24 mouse cellular contexts compared by ENCODE assay signal in genomic region chr13:79340459-79340858, GRCm38 (mm10).
DNase-seq lines count a peak whose midpoint lies in the region; ATAC-seq and TF ChIP-seq lines count a peak whose summit lies in the region.
"Had no signal": no experiment of that assay in that cellular context is flagged by ENCODE, and none has a peak within 500 bp of the region (broad histone marks: within the 10 kb centered on the region; RNA-seq: fewer than 3 reads in every experiment).

No protein-coding gene starts in this region.

- ATAC-seq in embryonic facial prominence, embryonic 14.5 days (ENCODE audit: low read depth), result no peak
- 0 out of 2 replicates have a peak, but pooled peaks have one; percentile 39 for ATAC-seq in midbrain, embryonic 12.5 days (ENCODE audit: low FRiP score, low read depth)
- no peak for ATAC-seq in midbrain, embryonic 13.5 days
- ATAC-seq: CD4-positive, CD25-positive, alpha-beta regulatory T cell, adult 4 months; hindbrain, postnatal 0 days had no signal

- 80% methylated on average over 4 of the region's 4 CpGs for WGBS in embryonic facial prominence, embryonic 14.5 days
- WGBS in embryonic facial prominence, embryonic 10.5 days, result 76% methylated on average over 4 of the region's 4 CpGs
- 23% methylated on average over 4 of the region's 4 CpGs for WGBS in midbrain, embryonic 12.5 days
- 19% methylated on average over 4 of the region's 4 CpGs for WGBS in midbrain, embryonic 13.5 days

- H3K27me3 ChIP-seq in embryonic facial prominence, embryonic 14.5 days (replicated peaks; ENCODE audit: control insufficient read depth, insufficient read depth, low read length), result no peaks in the 10 kb centered on the region
- no peaks in the 10 kb centered on the region for H3K27me3 ChIP-seq in embryonic facial prominence, embryonic 10.5 days (replicated peaks; ENCODE audit: low read depth, poor library complexity, severe bottlenecking)
- H3K27me3 ChIP-seq in midbrain, embryonic 12.5 days, result no peaks in the 10 kb centered on the region
- H3K27me3 ChIP-seq in midbrain, embryonic 13.5 days, result no peaks in the 10 kb centered on the region
- H3K27me3 ChIP-seq: embryonic facial prominence, embryonic 15.5 days; hindbrain, embryonic 12.5 days had no signal

- intact Hi-C loops in gastrocnemius, adult 2 months (cut with DNase I), result no loop called here
- intact Hi-C loops in left cerebral cortex, adult 2 months (cut with DNase I), result no loop called here

- H3K4me1 ChIP-seq in embryonic facial prominence, embryonic 14.5 days (ENCODE audit: control insufficient read depth, insufficient read depth, low read length), result no peaks in the 10 kb centered on the region
- H3K4me1 ChIP-seq in embryonic facial prominence, embryonic 10.5 days, result peaks cover 20% of the 10 kb centered on the region
- peaks cover 8% of the 10 kb centered on the region; the same call in 1 of the 2 replicates for H3K4me1 ChIP-seq in midbrain, embryonic 12.5 days
- H3K4me1 ChIP-seq in midbrain, embryonic 13.5 days (replicated peaks), result peaks cover 11% of the 10 kb centered on the region
- H3K4me1 ChIP-seq: embryonic facial prominence, embryonic 15.5 days; heart, embryonic 10.5 days; hindbrain, embryonic 12.5 days had no signal

- H3K4me2 ChIP-seq in embryonic facial prominence, embryonic 14.5 days (ENCODE audit: low read depth, low read length), result no peak overlapping the region
- H3K4me2 ChIP-seq in midbrain, embryonic 12.5 days (replicated peaks), result no peak overlapping the region
- H3K4me2 ChIP-seq in midbrain, embryonic 13.5 days (replicated peaks), result no peak overlapping the region
- H3K4me2 ChIP-seq: embryonic facial prominence, embryonic 15.5 days; hindbrain, embryonic 12.5 days had no signal

- H3K36me3 ChIP-seq in embryonic facial prominence, embryonic 14.5 days (ENCODE audit: control insufficient read depth, insufficient read depth, low read length), result no peaks in the 10 kb centered on the region
- no peaks in the 10 kb centered on the region for H3K36me3 ChIP-seq in embryonic facial prominence, embryonic 10.5 days (replicated peaks)
- no peaks in the 10 kb centered on the region for H3K36me3 ChIP-seq in midbrain, embryonic 12.5 days
- H3K36me3 ChIP-seq in midbrain, embryonic 13.5 days, result no peaks in the 10 kb centered on the region
- H3K36me3 ChIP-seq: embryonic facial prominence, embryonic 15.5 days; G1E; heart, embryonic 10.5 days; hindbrain, embryonic 12.5 days had no signal

- DNase-seq in embryonic facial prominence, embryonic 14.5 days (ENCODE audit: low spot score), result peak; percentile 14
- DNase-seq in embryonic facial prominence, embryonic 10.5 days (ENCODE audit: low spot score), result no peak
- peak; percentile 70 for DNase-seq in retina, embryonic 14.5 days (ENCODE audit: low spot score)
- no peak for DNase-seq in gastrocnemius, adult 2 months
- DNase-seq in left cerebral cortex, adult 2 months (ENCODE audit: extremely low spot score in 1 of 2, low spot score in 2 of 2), result no peak
- DNase-seq: adrenal gland, adult 8-10 months; adrenal gland, postnatal 36 days; B cell, adult 2 months; cerebellum, adult 11 months; cerebellum, adult 8-10 months; cerebellum, postnatal 25 days; heart, adult 18-20 months; heart, postnatal 10 days; heart, postnatal 4 days; kidney, adult 11 months had no signal

- no peak overlapping the region for H3K27ac ChIP-seq in embryonic facial prominence, embryonic 14.5 days (replicated peaks; ENCODE audit: low read depth, low read length)
- no peak overlapping the region for H3K27ac ChIP-seq in embryonic facial prominence, embryonic 10.5 days (replicated peaks)
- H3K27ac ChIP-seq in midbrain, embryonic 12.5 days (replicated peaks), result no peak overlapping the region
- no peak overlapping the region for H3K27ac ChIP-seq in midbrain, embryonic 13.5 days
- H3K27ac ChIP-seq in gastrocnemius, adult 2 months, result no peak overlapping the region
- H3K27ac ChIP-seq in left cerebral cortex, adult 2 months, result no peak overlapping the region
- H3K27ac ChIP-seq: embryonic facial prominence, embryonic 15.5 days; heart, embryonic 10.5 days; hindbrain, embryonic 12.5 days; hindbrain, postnatal 0 days had no signal

- H3K9ac ChIP-seq in embryonic facial prominence, embryonic 14.5 days (ENCODE audit: low read depth, low read length), result no peak overlapping the region
- no peak overlapping the region for H3K9ac ChIP-seq in midbrain, embryonic 12.5 days (replicated peaks)
- no peak overlapping the region for H3K9ac ChIP-seq in midbrain, embryonic 13.5 days (replicated peaks)
- H3K9ac ChIP-seq: embryonic facial prominence, embryonic 15.5 days; hindbrain, embryonic 12.5 days had no signal

- no peak overlapping the region for H3K4me3 ChIP-seq in embryonic facial prominence, embryonic 14.5 days (ENCODE audit: low read depth, low read length)
- no peak overlapping the region for H3K4me3 ChIP-seq in embryonic facial prominence, embryonic 10.5 days
- no peak overlapping the region for H3K4me3 ChIP-seq in midbrain, embryonic 12.5 days
- no peak overlapping the region for H3K4me3 ChIP-seq in midbrain, embryonic 13.5 days (replicated peaks)
- no peak overlapping the region for H3K4me3 ChIP-seq in gastrocnemius, adult 2 months
- no peak overlapping the region for H3K4me3 ChIP-seq in left cerebral cortex, adult 2 months
- H3K4me3 ChIP-seq: embryonic facial prominence, embryonic 15.5 days; erythroblast, embryonic 14.5 days; heart, embryonic 10.5 days; hindbrain, embryonic 12.5 days had no signal

- TF ChIP-seq CTCF in gastrocnemius, adult 2 months (IDR thresholded peaks at IDR 0.05), result no peak
- no peak for TF ChIP-seq CTCF in left cerebral cortex, adult 2 months (IDR thresholded peaks at IDR 0.05)

- no peaks in the 10 kb centered on the region for H3K9me3 ChIP-seq in embryonic facial prominence, embryonic 14.5 days (ENCODE audit: control insufficient read depth, low read length)
- no peaks in the 10 kb centered on the region for H3K9me3 ChIP-seq in embryonic facial prominence, embryonic 10.5 days
- no peaks in the 10 kb centered on the region for H3K9me3 ChIP-seq in midbrain, embryonic 12.5 days
- H3K9me3 ChIP-seq in midbrain, embryonic 13.5 days, result no peaks in the 10 kb centered on the region
- H3K9me3 ChIP-seq: embryonic facial prominence, embryonic 15.5 days; G1E; heart, embryonic 10.5 days; hindbrain, embryonic 12.5 days had no signal

Comparison
In these comparisons a context has a peak if more than half of its experiments do, and no peak if none do; other contexts are left out.
1. DNase-seq: peak in embryonic facial prominence, embryonic 14.5 days (single experiment) and retina, embryonic 14.5 days (single experiment); none in embryonic facial prominence, embryonic 10.5 days (single experiment), gastrocnemius, adult 2 months (single experiment) and left cerebral cortex, adult 2 months (0 of 2).